Mouse (Mus musculus): Measurements from ENCODE around the gene Cntnap5a.

- TF ChIP-seq CTCF (IDR thresholded peaks at IDR 0.05; ENCODE audit: borderline replicate concordance, control insufficient read depth, extremely low read depth, insufficient read depth, low read length, poor library complexity) (no peak), POLR2A (IDR thresholded peaks at IDR 0.05; ENCODE audit: control insufficient read depth, extremely low read depth, insufficient read depth, low read length, poor library complexity) (no peak)
Observed at GRCm38 (mm10) chr1:116149764-116150369, 465.3 kb downstream of the Cntnap5a start.

All from thymus, adult 2 months (tissue).